Mouse (Mus musculus) E14TG2a.4 (cell line): ENCODE measurements around the gene Gmds.

ENCODE experiments used
- H3K27me3 ChIP-seq: 2 replicates; pipeline ENCODE4 v1.6.1; 2014; ENCODE audit warnings: low read length, control low read depth; ENCODE audit not compliant: insufficient read depth
- H3K36me3 ChIP-seq: 2 replicates; pipeline ENCODE4 v1.6.1; 2014; ENCODE audit warnings: low read length, control low read depth; ENCODE audit not compliant: insufficient read depth
- H3K4me1 ChIP-seq: replicated peaks from 2 replicates; pipeline ENCODE4 v1.6.1; 2014; ENCODE audit warnings: low read depth, low read length, control low read depth
- H3K4me3 ChIP-seq: replicated peaks from 2 replicates; pipeline ENCODE4 v1.5.1; 2014; ENCODE audit warnings: mild to moderate bottlenecking, low read length
- H3K9me3 ChIP-seq: 2 replicates; pipeline ENCODE4 v1.6.1; 2014; ENCODE audit warnings: low read length, control low read depth
- CTCF ChIP-seq: conservative IDR thresholded peaks from 2 replicates; pipeline ENCODE4 v1.5.1; 2014; ENCODE audit warnings: low read length
- NANOG ChIP-seq: IDR thresholded peaks from 2 replicates; pipeline ENCODE4 v1.6.1; 2014; ENCODE audit warnings: borderline replicate concordance, low read length, mixed read lengths
- POU5F1 ChIP-seq: IDR thresholded peaks from 2 replicates; pipeline ENCODE4 v1.6.1; 2014; ENCODE audit warnings: low read length, borderline replicate concordance

Gene Gmds

GRCm38 (mm10) chr13:31779281-31779981 is 559.1 kb downstream of the Gmds start:
- no peaks in the 10 kb centered on the region for H3K9me3 ChIP-seq
- peaks cover 26% of the 10 kb centered on the region for H3K27me3 ChIP-seq
- peaks cover 16% of the 10 kb centered on the region for H3K4me1 ChIP-seq
- H3K36me3 ChIP-seq, result no peaks in the 10 kb centered on the region
- no peak for TF ChIP-seq CTCF
- TF ChIP-seq POU5F1, result no peak
- no peak for TF ChIP-seq NANOG
- peak overlapping the region; percentile 39; the same call in 1 of the 2 replicates for H3K4me3 ChIP-seq

DNA sequence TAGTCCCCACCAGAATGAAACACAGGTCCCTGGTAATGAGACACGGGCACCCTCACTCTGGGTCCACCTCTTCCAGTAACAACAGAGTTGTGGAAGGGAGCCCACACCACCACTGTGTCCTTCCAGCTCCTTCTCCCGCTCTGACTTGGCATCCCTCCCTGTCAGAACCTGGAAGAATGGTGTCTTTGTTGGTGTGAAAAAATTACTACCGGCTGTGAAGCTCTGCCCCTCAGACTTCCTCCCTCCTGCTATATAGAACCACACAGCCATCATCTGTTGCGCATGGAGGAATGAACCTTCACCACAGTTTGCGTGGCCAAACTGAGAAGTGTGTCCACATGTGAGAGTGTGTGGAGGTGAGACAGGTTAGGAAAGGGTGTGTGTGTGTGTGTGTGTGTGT is 562.8 kb downstream of the Gmds start:
- Histone ChIP-seq H3K36me3 (no peaks in the 10 kb centered on the region), H3K4me1 (peaks cover 21% of the 10 kb centered on the region), H3K9me3 (no peaks in the 10 kb centered on the region), H3K27me3 (peaks cover 26% of the 10 kb centered on the region), H3K4me3 (no peak overlapping the region)
- no peak for TF ChIP-seq NANOG
- TF ChIP-seq CTCF, result no peak
- no peak for TF ChIP-seq POU5F1

GRCm38 (mm10) chr13:31772882-31773281 is 565.7 kb downstream of the Gmds start:
- no peaks in the 10 kb centered on the region for H3K9me3 ChIP-seq
- H3K4me1 ChIP-seq, result peaks cover 10% of the 10 kb centered on the region; the same call in 1 of the 2 replicates
- no peak overlapping the region for H3K4me3 ChIP-seq
- peaks cover 6% of the 10 kb centered on the region for H3K27me3 ChIP-seq
- TF ChIP-seq CTCF, result no peak
- no peak for TF ChIP-seq POU5F1
- no peak for TF ChIP-seq NANOG
- H3K36me3 ChIP-seq, result no peaks in the 10 kb centered on the region
